Mouse (Mus musculus) MEL (cell line): ENCODE data around the gene Mfsd2b. TPM values are rescaled to one million over a fixed set of nuclear protein-coding genes. Genes with fewer than 3 reads are reported as not detected.
A peak's percentile ranks its signal among the peaks of the same experiment; 100 is the strongest.

ENCODE experiments used
- DNase-seq: peaks from one replicate; pipeline ENCODE4 v3.0.0; 2011; ENCODE audit warnings: low read depth, low spot score
- H3K27ac ChIP-seq: 2 replicates; pipeline ENCODE4 v1.5.1; 2012; ENCODE audit warnings: low read depth, mild to moderate bottlenecking, control low read depth, low read length, moderate library complexity; ENCODE audit not compliant: control insufficient read depth
- H3K27me3 ChIP-seq, 2 experiments: fragments of 150-350 bp in 1 of 2; sonication (generic) in 1 of 2; 2 replicates each; pipeline ENCODE4 v1.6.1; 2012; ENCODE audit warnings: low read length in 2 of 2, mild to moderate bottlenecking in 2 of 2, improper control_type of control experiment in 1 of 2, moderate library complexity in 1 of 2; ENCODE audit not compliant: insufficient read depth in 2 of 2, control insufficient read depth in 1 of 2
- H3K36me3 ChIP-seq, 2 experiments: 2 replicates each; pipeline ENCODE4 v1.6.1; 2012 to 2014; ENCODE audit warnings: low read length in 2 of 2, improper control_type of control experiment in 1 of 2, inconsistent platforms in 1 of 2, mild to moderate bottlenecking in 1 of 2; ENCODE audit not compliant: insufficient read depth in 2 of 2, control insufficient read depth in 1 of 2
- H3K4me1 ChIP-seq, 2 experiments: fragments of 150-350 bp in 1 of 2; sonication (generic) in 1 of 2; 2 replicates each; pipeline ENCODE4 v1.6.1; 2012; ENCODE audit warnings: low read length in 2 of 2, improper control_type of control experiment in 1 of 2, mild to moderate bottlenecking in 1 of 2; ENCODE audit not compliant: insufficient read depth in 2 of 2, control insufficient read depth in 1 of 2
- H3K4me3 ChIP-seq, 2 experiments: fragments of 150-350 bp in 1 of 2; sonication (generic) in 1 of 2; 2 replicates each; pipeline ENCODE4 v1.5.1; 2012; ENCODE audit warnings: low read depth in 2 of 2, low read length in 2 of 2, mild to moderate bottlenecking in 2 of 2, moderate library complexity in 2 of 2, control low read depth in 1 of 2, improper control_type of control experiment in 1 of 2; ENCODE audit not compliant: control insufficient read depth in 1 of 2, insufficient read depth in 1 of 2
- H3K79me2 ChIP-seq: 2 replicates; pipeline ENCODE4 v1.6.1; 2012; ENCODE audit warnings: mild to moderate bottlenecking, low read length, moderate library complexity; ENCODE audit not compliant: control insufficient read depth, poor library complexity, insufficient read depth
- H3K9ac ChIP-seq: 2 replicates; pipeline ENCODE4 v1.6.1; 2012; ENCODE audit warnings: low read depth, mild to moderate bottlenecking, control low read depth, low read length, moderate library complexity; ENCODE audit not compliant: control insufficient read depth, poor library complexity, severe bottlenecking
- H3K9me3 ChIP-seq: fragments of 150-350 bp; sonication (generic); replicated peaks from 2 replicates; pipeline ENCODE4 v1.6.1; 2012; ENCODE audit warnings: mild to moderate bottlenecking, low read length, improper control_type of control experiment, moderate library complexity; ENCODE audit not compliant: insufficient read depth
- BHLHE40 ChIP-seq: IDR thresholded peaks from 2 replicates; pipeline ENCODE4 v1.6.1; 2012; ENCODE audit warnings: low read depth, mild to moderate bottlenecking, inconsistent platforms, low read length, improper control_type of control experiment, borderline replicate concordance
- CHD1 ChIP-seq: IDR thresholded peaks from 2 replicates; pipeline ENCODE4 v1.6.1; 2012; ENCODE audit warnings: low read depth, mild to moderate bottlenecking, inconsistent platforms, low read length, improper control_type of control experiment
- CTCF ChIP-seq, 3 experiments: IDR thresholded peaks in 2 of 3; conservative IDR thresholded peaks in 1 of 3; 2 replicates each; pipeline ENCODE4 v1.5.1; 2011 to 2012; ENCODE audit warnings: low read length in 3 of 3, low read depth in 2 of 3, mild to moderate bottlenecking in 2 of 3, improper control_type of control experiment in 1 of 3, inconsistent platforms in 1 of 3, mixed read lengths in 1 of 3, moderate library complexity in 1 of 3; ENCODE audit not compliant: control insufficient read depth in 1 of 3, insufficient read depth in 1 of 3, poor library complexity in 1 of 3, severe bottlenecking in 1 of 3
- E2F4 ChIP-seq: IDR thresholded peaks from 2 replicates; pipeline ENCODE4 v1.6.1; 2011; ENCODE audit warnings: low read depth, low read length, improper control_type of control experiment, borderline replicate concordance
- GABPA ChIP-seq: IDR thresholded peaks from 2 replicates; pipeline ENCODE4 v1.6.1; 2012; ENCODE audit warnings: low read depth, mild to moderate bottlenecking, inconsistent platforms, low read length, improper control_type of control experiment, moderate library complexity
- GATA1 ChIP-seq: IDR thresholded peaks from 2 replicates; pipeline ENCODE4 v1.6.1; 2011; ENCODE audit warnings: low read depth, low read length, improper control_type of control experiment
- HCFC1 ChIP-seq: IDR thresholded peaks from 2 replicates; pipeline ENCODE4 v1.6.1; 2012; ENCODE audit warnings: low read depth, mild to moderate bottlenecking, inconsistent platforms, low read length, improper control_type of control experiment, moderate library complexity
- JUND ChIP-seq: IDR thresholded peaks from 2 replicates; pipeline ENCODE4 v1.6.1; 2011; ENCODE audit warnings: low read depth, mild to moderate bottlenecking, improper control_type of control experiment, low read length
- KAT2A ChIP-seq: conservative IDR thresholded peaks from 2 replicates; pipeline ENCODE4 v1.6.1; 2012; ENCODE audit warnings: low read depth, low read length, improper control_type of control experiment, inconsistent platforms
- MAFK ChIP-seq: IDR thresholded peaks from 2 replicates; pipeline ENCODE4 v1.6.1; 2011; ENCODE audit warnings: low read depth, mild to moderate bottlenecking, low read length, improper control_type of control experiment, borderline replicate concordance
- MEF2A ChIP-seq: IDR thresholded peaks from 2 replicates; pipeline ENCODE4 v1.6.1; 2014; ENCODE audit warnings: low read depth, mild to moderate bottlenecking, inconsistent platforms, low read length, improper control_type of control experiment; ENCODE audit not compliant: poor library complexity, insufficient replicate concordance, severe bottlenecking; ENCODE audit errors: extremely low read depth
- MYB ChIP-seq: IDR thresholded peaks from 2 replicates; pipeline ENCODE4 v1.6.1; 2011; ENCODE audit warnings: mild to moderate bottlenecking, low read depth, low read length, improper control_type of control experiment
- MYC ChIP-seq: IDR thresholded peaks from 2 replicates; pipeline ENCODE4 v1.6.1; 2011; ENCODE audit warnings: low read depth, mild to moderate bottlenecking, low read length, improper control_type of control experiment, moderate library complexity
- NRF1 ChIP-seq: IDR thresholded peaks from 2 replicates; pipeline ENCODE4 v1.6.1; 2014; ENCODE audit warnings: low read depth, mild to moderate bottlenecking, inconsistent platforms, low read length, improper control_type of control experiment, moderate library complexity; ENCODE audit not compliant: poor library complexity, insufficient read depth, severe bottlenecking
- POLR2AphosphoS2 ChIP-seq: IDR thresholded peaks from 2 replicates; pipeline ENCODE4 v1.6.1; 2011; ENCODE audit warnings: low read length, improper control_type of control experiment
- POLR2AphosphoS5 ChIP-seq: IDR thresholded peaks from 2 replicates; pipeline ENCODE4 v1.6.1; 2012; ENCODE audit warnings: low read depth, borderline replicate concordance, mild to moderate bottlenecking, inconsistent platforms, low read length, moderate library complexity, mixed read lengths
- RAD21 ChIP-seq: IDR thresholded peaks from 2 replicates; pipeline ENCODE4 v1.6.1; 2011; ENCODE audit warnings: mild to moderate bottlenecking, low read depth, low read length, improper control_type of control experiment
- SMC3 ChIP-seq: IDR thresholded peaks from 2 replicates; pipeline ENCODE4 v1.6.1; 2011; ENCODE audit warnings: low read depth, low read length, improper control_type of control experiment
- TAL1 ChIP-seq: IDR thresholded peaks from 2 replicates; pipeline ENCODE4 v1.6.1; 2012; ENCODE audit warnings: mild to moderate bottlenecking, inconsistent platforms, low read length, moderate library complexity, mixed read lengths
- TBP ChIP-seq: IDR thresholded peaks from 2 replicates; pipeline ENCODE4 v1.8.0; 2011; ENCODE audit warnings: low read depth, low read length, improper control_type of control experiment
- TCF12 ChIP-seq: IDR thresholded peaks from 2 replicates; pipeline ENCODE4 v1.6.1; 2014; ENCODE audit warnings: low read depth, mild to moderate bottlenecking, inconsistent platforms, low read length, improper control_type of control experiment, moderate library complexity
- USF1 ChIP-seq: IDR thresholded peaks from 2 replicates; pipeline ENCODE4 v1.6.1; 2014; ENCODE audit warnings: low read depth, mild to moderate bottlenecking, inconsistent platforms, low read length, improper control_type of control experiment, moderate library complexity
- USF2 ChIP-seq, 2 experiments: IDR thresholded peaks; 2 replicates each; pipeline ENCODE4 v1.6.1; 2011 to 2012; ENCODE audit warnings: improper control_type of control experiment in 2 of 2, low read length in 2 of 2, borderline replicate concordance in 1 of 2, inconsistent platforms in 1 of 2, low read depth in 1 of 2, mild to moderate bottlenecking in 1 of 2; ENCODE audit not compliant: insufficient read depth in 1 of 2
- ZC3H11A ChIP-seq: IDR thresholded peaks from 2 replicates; pipeline ENCODE4 v1.6.1; 2012; ENCODE audit warnings: low read depth, mild to moderate bottlenecking, inconsistent platforms, low read length, improper control_type of control experiment
- ZMIZ1 ChIP-seq: IDR thresholded peaks from 2 replicates; pipeline ENCODE4 v1.6.1; 2012; ENCODE audit warnings: low read depth, mild to moderate bottlenecking, inconsistent platforms, low read length, improper control_type of control experiment, moderate library complexity
- polyA plus RNA-seq, 2 experiments: library from polyadenylated mRNA; stranded (reverse) in 1 of 2; unstranded in 1 of 2; fragments of >175 nt in 1 of 2; fragments of >200 nt in 1 of 2; gene quantifications; 2 replicates each; pipeline versions ENCODE4 v1.2.1 to v1.2.4; 2012; ENCODE audit warnings: low replicate concordance in 2 of 2, low read depth in 1 of 2; ENCODE audit not compliant: insufficient read length in 2 of 2, insufficient read depth in 1 of 2, missing spikeins in 1 of 2
- total RNA-seq: library from RNA; depleted of rRNA; stranded (reverse); fragments of 300-350 nt; gene quantifications from 2 replicates; pipeline ENCODE4 v1.2.3, GENCODE M21; 2012

The Mfsd2b gene
- total and polyA plus RNA-seq, 3 experiments, result 31.9 to 117 TPM; not detected in 1

DNA sequence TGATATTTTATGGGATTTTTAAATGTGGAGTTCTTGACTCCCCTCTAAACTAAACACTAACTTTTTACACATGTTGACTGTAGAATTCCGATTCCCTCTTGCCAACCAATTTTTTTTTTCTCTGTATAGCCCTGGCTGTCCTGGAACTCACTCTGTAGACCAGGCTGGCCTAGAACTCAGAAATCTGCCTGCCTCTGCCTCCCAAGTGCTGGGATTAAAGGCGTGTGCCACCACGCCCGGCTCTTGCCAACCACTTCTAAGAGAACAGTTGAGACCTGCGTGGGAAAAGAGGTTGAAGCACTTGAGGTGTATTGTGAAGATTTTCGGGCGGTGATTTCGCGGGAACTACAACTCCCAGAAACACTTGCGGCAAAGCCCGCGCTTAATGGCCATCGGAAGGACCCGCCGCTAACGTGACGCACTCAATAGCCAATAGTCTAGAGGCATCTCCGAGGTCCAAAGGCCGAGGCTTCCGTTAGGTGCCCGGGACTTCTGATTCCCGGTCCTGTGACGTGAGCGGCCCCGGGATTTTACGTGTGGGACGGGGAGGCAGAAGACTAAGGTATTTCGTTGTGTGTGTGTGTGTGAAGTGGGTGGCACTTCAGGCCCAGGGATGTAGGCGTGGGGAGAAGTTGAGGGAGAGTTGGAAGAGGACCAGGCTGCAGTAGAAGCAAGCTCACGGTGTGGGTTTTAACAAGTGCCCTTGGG is 31.1 kb downstream of the Mfsd2b start, which contains the start of gene Wdcp (continued):
- no peak for TF ChIP-seq USF2 (IDR thresholded peaks at IDR 0.05; ENCODE audit: borderline replicate concordance in 1 of 2, insufficient read depth in 1 of 2, low read depth in 1 of 2, low read length in 2 of 2)
- no peak for TF ChIP-seq TAL1
- TF ChIP-seq USF1, result peak; percentile 81
- TF ChIP-seq TCF12, result peak; percentile 45
- 0 out of 2 replicates have a peak, but pooled peaks have one; percentile 9 for TF ChIP-seq TBP
- TF ChIP-seq GATA1, result no peak
- TF ChIP-seq CTCF (IDR thresholded peaks at IDR 0.05 in 2 of 3, conservative IDR thresholded peaks at IDR 0.05 in 1 of 3; ENCODE audit: control insufficient read depth in 1 of 3, insufficient read depth in 1 of 3, low read depth in 2 of 3, low read length in 3 of 3, poor library complexity in 1 of 3, severe bottlenecking in 1 of 3), result no peak

DNA sequence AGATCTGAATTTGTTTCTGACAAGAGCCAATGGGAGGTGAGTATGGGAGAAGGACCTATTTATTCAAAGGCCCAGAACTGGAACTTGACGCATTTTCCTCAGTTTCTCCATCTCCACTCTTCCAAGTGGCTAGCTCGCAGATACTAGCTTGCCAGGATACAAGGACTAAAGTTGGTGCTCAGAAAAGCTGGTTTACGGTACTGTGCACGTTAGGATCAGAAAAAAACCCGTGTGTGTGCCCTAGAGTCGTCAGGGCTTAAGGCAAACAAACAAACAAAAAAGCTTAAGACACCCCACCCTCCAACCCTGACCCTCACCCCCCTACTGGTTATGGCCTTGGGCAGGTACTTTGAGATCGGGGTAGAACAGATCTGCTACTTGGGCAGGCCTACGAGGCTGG is 31.7 kb downstream of the Mfsd2b start:
- H3K27me3 ChIP-seq, result no peaks in the 10 kb centered on the region
- H3K4me3 ChIP-seq, result peak overlapping the region in 1 of 2 experiments; percentile 14; a peak in 2 of 4 replicates
- no peaks in the 10 kb centered on the region for H3K9me3 ChIP-seq
- H3K9ac ChIP-seq, result peak overlapping the region; percentile 37
- H3K36me3 ChIP-seq, result peaks cover 0 to 11% of the 10 kb centered on the region in 2 experiments; a peak in 2 of 4 replicates
- no peak overlapping the region for H3K27ac ChIP-seq
- no peak for TF ChIP-seq CTCF (IDR thresholded peaks at IDR 0.05 in 2 of 3, conservative IDR thresholded peaks at IDR 0.05 in 1 of 3; ENCODE audit: control insufficient read depth in 1 of 3, insufficient read depth in 1 of 3, low read depth in 2 of 3, low read length in 3 of 3, poor library complexity in 1 of 3, severe bottlenecking in 1 of 3)
- no peak for TF ChIP-seq SMC3
- no peak for TF ChIP-seq MYB
- TF ChIP-seq NRF1, result no peak
- TF ChIP-seq RAD21, result no peak
- H3K79me2 ChIP-seq, result peaks cover 19% of the 10 kb centered on the region
- peaks cover 0 to 19% of the 10 kb centered on the region in 2 experiments; a peak in 2 of 4 replicates for H3K4me1 ChIP-seq
- DNase-seq, result peak; percentile 39

DNA sequence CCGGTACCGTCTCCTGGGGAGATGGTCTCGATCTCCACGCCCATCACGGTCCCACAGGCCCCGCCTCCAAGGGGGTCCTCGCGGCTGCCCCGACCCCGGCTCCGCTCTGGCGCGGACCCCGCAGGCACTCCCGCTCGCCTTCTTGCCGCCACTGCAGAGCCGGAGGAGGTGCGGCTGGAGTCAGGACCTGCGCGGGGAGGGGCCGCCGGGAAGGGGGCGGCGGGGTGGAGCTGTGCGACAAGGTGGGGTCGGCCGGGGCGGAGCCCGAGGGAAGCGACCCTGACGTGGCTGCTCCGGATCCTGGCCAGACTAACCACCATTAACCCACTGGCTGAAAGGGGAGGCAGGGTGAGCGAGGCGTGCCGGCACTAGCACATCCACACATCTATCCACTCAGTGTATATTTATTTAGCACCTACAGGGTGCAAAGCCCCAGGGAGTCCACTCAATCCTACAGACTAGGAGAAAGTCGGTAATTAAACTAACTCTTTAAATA is 32.7 kb downstream of the Mfsd2b start, which contains the start of gene Fkbp1b:
Gene Fkbp1b, minus strand, starts transcription at position 200 of the 496 bp plus-strand sequence.
- Histone ChIP-seq H3K27me3 (no peaks in the 10 kb centered on the region), H3K36me3 (peaks cover 0 to 11% of the 10 kb centered on the region in 2 experiments; a peak in 2 of 4 replicates), H3K9me3 (no peaks in the 10 kb centered on the region), H3K27ac (peak within 1 kb of the TSS; percentile 12; the same call in 1 of the 2 replicates), H3K4me3 (peak within 1 kb of the TSS; percentile 76 to 90), H3K9ac (peak within 1 kb of the TSS; percentile 62), H3K4me1 (peaks cover 0 to 19% of the 10 kb centered on the region in 2 experiments; a peak in 2 of 4 replicates), H3K79me2 (peaks cover 16% of the 10 kb centered on the region)
- peak; percentile 84 for DNase-seq
- TF ChIP-seq GABPA (no peak), POLR2AphosphoS2 (peak; percentile 53; the same call in 1 of the 2 replicates), USF1 (no peak), E2F4 (no peak), POLR2AphosphoS5 (no peak), MAFK (no peak), MYB (no peak), MYC (no peak), USF2 (IDR thresholded peaks at IDR 0.05; ENCODE audit: borderline replicate concordance in 1 of 2, insufficient read depth in 1 of 2, low read depth in 1 of 2, low read length in 2 of 2) (no peak), MEF2A (no peak), BHLHE40 (no peak), JUND (no peak), ZC3H11A (no peak), KAT2A (no peak), HCFC1 (peak; percentile 58), ZMIZ1 (peak; percentile 57; the same call in 1 of the 2 replicates), CHD1 (0 out of 2 replicates have a peak, but pooled peaks have one; percentile 71)
